Mouse (Mus musculus) left cerebral cortex, adult 8-10 months (tissue): ENCODE measurements around the gene Spp2. TPM values are rescaled to one million over a fixed set of nuclear protein-coding genes. Genes with fewer than 3 reads are reported as not detected.

ENCODE experiments used
- DNase-seq, 2 experiments: peaks; one replicate each; pipeline ENCODE4 v3.0.0; 2022; ENCODE audit warnings: low spot score in 2 of 2
- total RNA-seq, 4 experiments: library from RNA; stranded (reverse); gene quantifications; 2 replicates each; pipeline ENCODE4 v1.2.4; 2022

Gene Spp2
- total RNA-seq: not detected

DNA sequence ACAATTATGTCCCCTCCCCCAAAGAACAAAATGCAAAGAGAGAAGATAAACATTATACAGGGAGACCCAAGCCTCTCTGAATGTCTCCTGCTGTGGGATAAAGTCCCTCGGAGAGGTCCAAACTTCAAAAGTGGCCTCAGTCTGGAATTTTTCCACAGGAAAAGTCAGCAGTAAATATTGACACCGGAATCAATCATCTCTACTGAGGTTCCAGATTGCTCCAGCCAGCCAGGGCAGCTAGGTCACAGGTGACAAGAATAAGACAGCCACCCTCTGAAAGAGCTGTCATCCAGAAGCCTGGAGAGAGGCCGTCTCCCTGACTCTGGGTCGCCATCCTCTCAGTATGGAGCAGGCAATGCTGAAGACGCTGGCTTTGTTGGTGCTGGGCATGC lies at the start of gene Spp2:
Gene Spp2, plus strand, starts transcription at position 155 of the 392 bp plus-strand sequence.
- DNase-seq: no peak

DNA sequence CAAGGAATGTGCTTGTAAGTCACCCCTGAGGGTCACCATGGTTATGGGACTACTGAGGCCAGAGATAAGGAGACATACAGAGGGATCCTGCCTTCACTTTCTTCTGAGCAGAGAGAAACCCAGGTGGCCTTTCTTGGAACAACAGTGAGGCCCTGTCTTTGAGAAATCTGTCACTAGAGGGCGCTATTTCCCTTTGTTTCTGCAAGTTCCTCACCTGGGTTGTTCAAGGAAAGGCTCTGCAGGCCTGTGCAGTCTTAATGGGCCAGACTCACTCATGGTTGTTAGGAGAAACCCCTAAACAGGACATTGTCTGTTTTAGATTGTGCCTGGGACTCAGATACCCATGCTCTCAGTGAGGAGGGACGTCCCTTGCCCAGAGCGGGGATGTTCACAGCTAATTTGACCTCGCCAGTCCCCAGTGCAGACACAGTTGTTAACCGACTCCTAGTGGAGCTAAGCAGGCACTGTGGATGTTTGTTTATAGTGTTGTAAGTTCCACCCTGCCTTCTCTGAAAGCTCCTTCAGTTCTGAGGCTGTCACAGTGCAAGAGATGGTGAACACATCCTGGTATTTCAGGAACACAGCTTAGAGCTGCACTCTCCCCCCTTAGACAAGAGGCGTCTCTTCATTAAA lies 49.2 kb upstream of the Spp2 start:
- DNase-seq: peak; percentile 10 to 28

DNA sequence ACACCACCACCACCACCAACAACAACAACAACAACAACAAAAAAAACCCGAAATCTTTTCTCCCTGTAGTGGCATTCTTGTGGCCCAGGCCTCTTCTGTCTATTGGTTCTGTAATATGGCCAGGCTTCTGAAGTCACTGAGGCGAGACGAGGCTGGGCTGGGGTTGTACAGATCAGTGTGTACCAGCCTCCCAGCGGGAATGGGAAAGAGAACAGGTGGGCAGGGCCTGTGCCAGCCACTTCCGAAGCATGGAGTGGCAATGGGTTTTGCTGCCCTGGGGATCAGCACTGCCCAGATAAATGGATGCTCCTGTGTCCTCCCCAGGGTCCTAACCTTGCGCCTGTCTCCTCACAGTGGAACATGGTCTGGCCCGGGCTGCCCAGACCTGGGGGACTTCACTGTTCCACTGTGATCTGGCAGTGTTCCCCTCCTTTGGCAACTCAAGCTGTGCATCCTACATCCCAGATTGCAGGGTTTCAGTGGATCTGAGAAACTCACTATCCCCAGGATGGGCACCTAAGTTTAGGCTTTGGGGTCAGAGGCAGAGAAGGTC lies 48.6 kb upstream of the Spp2 start:
- DNase-seq: no peak

DNA sequence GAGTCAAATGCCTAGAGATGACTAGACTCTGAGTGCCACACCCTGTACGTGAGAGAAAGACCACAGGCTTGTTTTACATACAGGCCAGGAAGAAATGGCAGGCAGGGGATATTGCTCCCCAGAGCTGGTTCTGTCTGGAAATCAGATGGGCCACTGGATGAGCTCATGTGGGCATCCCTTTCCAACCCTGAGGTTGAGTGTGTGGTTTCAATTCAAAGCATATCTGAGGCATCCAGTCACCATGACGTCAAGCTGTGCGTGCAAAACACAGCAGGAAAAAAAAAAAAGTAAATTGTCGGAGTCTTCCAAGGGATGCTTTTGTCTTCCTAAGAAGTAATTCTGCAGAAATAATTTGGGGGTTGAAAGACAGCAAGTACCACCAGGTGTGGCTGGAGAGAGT lies 45.7 kb upstream of the Spp2 start:
- DNase-seq: no peak

DNA sequence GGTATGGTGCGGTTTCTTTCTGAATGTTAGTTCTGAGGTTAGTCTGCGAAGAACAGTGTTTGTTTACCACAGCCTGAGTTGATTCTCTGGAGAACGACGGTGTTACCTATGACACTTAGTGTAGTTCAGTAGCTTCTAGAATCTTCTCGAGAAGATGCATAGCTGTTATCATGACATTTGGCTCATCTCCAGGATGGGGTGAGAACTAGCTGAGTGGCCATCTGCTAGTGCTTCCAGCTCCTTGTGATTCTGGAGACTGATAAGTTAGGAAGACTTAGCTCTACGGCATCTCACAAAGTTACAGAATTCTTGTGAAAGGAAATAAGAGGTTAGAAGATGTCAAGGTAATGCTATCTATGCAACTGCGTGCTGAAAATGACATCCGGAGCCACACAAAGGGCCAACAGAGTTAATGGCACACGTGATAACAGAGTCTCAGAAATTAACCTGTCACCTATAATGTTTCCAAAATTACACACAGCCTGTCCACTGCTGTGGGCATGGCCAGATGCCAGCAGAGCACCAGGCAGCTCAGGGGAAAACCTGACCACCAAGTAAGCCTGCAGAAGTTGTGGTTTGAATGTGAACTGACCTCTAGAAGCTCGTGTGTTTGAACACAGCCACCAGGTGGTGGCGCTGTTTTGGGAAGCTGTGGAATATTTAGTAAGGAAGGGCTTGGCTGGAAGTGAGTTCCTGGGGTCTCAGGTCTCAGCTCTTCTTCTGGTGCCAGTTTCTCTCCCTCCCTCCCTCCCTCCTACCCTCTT lies 39.7 kb upstream of the Spp2 start:
- no peak for DNase-seq

DNA sequence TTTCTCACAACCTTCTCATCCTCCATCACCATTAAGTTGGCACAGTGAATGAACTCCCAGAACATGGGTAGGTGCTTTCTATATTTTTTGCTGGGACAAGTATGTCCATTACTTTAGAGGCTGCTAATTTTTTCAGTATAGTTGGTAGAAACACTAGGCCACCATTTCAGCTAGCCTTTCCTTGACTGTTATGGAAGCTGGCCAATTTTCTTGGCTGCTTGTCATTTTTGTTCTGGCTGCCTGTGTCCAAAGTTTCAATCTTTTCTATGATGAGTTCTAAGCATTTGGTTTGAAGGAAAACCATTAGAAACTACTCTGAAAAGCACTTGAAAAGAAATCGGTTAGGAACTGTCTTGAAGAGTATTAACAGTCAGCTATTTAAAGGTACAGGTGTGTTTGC lies 28.3 kb upstream of the Spp2 start:
- DNase-seq: no peak

DNA sequence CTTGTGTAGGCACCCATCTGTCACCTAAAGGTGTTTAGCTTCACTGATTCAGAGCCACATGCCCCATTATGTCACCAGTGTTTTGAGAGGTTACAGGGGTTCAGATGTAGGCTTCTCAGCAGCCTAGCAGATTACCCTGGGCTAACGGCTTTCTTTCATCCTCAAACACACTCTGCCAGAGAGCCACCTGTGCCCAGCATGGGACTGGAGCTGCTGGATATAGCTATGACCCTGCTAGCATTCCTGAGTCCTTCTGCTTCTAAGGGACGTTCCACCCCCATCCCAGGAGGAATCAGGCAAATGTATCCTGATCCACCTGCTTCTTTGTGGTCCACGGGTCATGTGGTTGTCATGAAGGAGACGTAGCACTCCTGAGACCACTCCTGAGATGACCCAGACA lies 15.1 kb upstream of the Spp2 start:
- no peak for DNase-seq

DNA sequence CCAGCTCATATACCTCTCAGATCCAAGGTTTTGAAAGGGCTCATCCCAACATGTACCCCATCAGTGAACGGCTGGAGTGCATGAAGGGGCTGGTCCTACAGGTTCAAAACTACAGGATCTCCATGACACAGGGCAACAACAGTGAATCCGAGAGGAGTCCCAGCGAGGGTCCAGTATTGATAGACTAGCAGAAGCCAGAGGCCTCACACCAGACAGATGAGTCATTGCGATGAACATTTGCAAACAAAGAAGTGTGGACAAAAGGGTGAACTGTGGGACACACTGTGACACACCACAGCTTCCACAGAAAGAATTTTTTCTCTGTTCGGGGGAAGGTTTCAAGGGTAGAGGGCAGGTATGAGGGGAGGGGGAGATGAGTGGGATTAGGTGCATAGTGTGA lies 13.4 kb upstream of the Spp2 start:
- DNase-seq: no peak

DNA sequence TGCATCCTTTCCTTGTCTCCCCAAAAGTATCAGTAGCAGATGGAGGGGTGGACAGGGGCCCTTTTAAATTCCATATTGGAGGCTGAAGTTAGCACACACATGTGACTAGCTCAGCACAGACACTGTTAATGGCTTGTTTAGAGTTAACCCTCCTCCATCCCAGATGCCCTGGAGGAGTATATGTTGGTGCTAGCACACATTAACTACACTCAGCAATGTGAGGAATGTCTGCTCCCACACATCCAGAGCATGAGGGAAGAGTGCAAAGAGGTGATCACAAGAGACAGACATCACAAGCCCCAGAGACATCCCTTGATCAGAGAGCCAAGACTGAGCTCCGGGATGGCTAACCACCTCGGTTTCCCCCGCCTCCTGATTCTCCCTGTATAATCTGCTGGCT lies 3.4 kb upstream of the Spp2 start:
- peak in 1 of 2 experiments; percentile 10 for DNase-seq

DNA sequence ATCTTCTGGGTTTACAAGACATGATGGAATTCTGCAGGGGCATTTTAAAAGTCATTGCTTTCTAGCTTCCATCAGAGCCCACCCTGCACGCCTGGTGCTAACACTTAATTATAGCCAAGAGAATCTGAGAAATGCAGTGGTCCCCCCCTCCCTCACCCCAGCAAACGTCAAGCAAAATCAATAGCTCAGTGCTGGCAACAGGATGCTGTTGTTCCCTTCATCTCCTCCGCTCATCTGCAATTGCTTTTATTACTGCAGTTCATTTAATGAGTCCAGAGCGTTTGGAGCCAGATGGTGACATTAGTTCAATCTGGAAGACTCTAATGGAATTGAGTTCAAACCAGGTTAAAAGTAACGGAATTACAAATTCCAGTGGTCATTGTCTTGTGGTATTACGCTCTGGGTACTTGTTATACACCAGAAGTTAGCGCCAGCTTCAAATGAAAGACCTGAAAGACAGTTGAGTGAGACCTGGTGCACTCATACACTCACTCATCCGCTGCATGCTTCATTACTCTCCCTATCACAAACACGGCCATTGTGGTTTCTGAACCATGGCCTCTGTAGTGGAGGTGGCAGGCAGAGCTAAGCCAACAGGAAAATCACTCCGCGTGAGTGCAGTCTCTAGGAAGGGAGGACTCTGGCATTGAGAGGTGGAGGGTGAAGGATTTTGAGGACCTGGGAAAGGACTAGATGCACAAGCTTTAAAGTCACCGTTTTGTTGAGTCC lies 519 bp upstream of the Spp2 start:
- DNase-seq: no peak

DNA sequence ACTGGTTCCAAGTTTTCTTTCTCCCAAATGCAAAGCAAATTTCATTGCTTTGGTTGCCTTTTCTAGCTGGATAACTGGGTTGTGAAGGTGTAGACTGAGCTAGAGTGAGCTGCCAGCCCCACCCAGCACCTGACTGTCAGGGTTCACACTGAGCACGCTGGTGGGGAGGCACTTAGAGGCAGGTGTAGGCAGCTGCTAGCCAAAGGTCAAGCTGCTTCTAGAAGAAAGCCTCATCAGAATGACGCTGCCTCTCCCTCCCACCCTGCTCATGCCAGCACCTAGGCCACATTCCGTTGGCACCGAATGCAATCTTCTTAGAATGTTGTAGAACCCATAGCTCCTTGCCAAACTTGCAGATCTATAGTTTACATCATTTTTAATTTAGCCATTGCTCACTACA lies 1.6 kb downstream of the Spp2 start:
- no peak for DNase-seq

DNA sequence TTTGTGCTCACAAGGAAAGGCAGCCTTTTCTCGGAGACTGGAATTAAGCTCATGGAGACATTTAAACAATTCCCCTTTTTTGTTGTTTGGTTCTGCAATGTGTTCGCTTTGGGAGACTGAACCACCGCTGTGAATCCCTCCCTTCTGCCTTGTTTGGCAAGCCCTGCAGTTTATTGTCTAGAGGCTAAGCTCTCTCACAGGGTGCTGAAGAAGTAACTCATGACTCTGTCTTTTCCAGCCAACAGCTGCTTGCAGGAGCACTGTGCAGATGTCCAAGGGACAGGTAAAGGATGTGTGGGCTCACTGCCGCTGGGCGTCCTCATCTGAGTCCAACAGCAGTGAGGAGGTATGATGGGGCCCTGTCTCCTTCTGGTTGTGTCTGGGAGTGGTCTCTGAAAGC lies 5.3 kb downstream of the Spp2 start:
- no peak for DNase-seq

DNA sequence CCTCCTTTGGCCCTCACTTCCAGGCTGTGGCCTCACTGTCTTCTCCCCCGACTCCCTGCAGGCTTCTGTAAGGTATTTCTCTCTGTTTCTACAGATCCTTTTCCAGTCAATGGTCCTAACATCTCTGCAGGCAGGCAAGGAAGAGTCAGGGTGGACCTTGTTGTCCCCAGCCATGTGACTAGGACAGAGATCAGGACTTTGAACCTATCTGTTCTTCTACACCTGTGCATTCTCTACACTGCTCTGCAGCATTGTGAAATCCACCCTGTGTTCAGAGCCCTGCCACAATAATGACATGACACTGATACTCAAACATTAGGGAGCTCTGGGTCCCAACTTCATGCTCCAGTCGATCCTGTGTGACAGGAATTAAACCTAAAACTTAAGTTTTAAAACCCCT lies 12.2 kb downstream of the Spp2 start:
- no peak for DNase-seq

DNA sequence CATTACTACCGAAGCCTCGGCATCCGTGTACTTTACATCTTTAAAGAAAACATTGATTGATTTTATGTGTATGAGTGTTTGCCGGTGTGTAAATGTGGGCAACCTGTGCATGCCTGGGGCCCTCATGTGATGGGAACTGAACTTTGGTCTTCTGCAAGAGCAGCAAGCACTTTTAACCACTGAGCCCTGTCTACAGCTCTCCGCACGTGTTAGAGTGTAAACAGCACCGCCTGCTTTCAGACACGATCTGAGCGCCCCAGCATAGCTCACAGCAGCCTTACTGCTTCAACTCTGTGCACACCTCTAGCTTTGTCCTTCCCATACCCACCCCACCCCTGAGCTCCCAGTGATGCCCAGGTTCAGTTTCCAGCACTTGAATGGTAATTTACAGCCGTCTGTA lies 15.3 kb downstream of the Spp2 start:
- no peak for DNase-seq

DNA sequence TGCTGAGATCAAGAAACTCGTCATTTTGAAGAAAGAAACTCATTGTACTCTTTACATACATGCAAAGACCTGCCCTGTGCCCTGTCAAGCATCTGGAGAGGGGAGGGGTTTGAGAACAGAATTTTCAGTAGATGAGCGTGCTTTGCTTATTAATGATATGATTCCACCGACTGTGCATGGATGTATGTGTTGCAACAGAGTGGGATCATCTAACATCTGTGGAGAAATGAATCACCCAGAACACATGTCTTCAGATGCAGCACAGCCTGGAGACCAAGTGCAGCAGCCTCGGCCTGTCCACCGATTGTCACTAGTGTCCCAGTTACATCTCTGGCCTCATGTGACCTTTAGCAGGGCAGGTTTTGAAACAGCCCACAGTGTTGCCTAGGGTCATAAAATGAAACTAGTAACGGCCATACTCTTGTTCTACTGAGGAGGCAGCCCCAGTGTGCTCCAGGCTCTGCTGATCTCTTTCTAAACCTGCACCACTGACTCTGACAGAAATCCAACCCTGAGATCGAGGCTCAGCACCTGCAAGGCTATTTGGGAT lies 16.2 kb downstream of the Spp2 start:
- DNase-seq: no peak

DNA sequence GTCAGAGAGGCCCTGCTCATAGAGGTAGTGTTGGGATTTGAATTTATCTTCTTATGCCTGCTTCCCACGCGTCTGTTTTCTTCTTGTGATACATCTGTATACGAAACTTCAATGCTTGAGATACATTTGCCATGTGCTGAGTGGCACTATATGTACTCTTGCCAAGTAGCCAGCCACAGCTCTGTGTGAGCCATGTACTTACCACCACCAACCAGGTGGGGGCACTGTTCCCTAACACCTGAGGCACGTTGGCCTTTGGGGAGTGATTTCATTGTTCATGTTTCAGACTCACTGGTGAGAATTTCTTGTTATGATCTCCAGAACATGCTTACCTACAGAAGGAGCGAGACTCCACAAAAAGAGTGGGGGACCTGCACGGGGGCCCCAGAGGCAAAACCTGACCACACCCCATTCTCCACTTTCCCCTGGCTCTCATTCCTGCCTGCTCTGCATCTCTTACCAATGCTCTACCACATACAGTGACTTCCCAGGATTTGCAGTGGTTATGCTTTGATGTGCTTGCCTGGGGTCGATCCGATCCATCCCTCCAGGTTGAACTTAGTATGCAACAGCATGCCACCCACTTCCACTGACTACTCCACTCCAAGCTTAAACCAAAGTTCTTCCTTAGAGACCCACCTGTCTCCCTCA lies 18.0 kb downstream of the Spp2 start:
- DNase-seq: peak; percentile 39 to 65

DNA sequence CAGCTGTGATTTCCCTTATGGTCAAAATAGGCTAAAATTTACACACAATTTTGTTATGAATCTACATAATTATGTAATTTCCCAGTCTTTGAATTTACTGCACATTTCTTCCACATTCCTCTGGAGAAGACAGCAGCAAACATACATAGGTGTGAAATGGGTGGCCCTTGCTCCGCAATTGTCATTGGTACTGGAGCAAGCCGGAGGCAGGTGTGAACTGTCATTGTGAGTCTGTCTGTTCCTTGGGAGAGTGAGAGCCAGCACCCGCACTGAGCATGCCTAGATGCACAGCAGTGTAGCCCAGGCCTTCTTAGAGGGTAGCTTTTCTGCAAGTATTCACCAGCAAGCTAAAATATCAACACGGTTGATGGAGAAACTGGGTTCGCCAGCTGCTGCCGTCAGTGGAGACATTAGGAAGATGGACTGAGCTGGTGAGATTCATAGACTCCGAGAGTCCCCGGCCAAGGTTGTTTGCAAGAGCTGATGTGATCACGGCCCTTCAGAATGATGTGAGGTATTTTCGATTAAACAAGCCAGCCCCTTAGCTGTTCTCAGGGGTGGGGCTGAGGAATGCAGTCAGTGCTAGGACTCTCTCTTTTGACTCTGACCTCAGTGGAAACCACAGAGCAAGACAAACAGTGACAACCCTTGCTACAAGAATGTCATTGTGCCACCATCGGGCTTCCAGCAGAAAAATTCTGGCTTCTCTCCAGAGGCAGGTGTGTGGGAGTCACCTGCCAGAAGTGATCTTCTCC lies 21.4 kb downstream of the Spp2 start:
- DNase-seq: peak in 1 of 2 experiments; percentile 27

DNA sequence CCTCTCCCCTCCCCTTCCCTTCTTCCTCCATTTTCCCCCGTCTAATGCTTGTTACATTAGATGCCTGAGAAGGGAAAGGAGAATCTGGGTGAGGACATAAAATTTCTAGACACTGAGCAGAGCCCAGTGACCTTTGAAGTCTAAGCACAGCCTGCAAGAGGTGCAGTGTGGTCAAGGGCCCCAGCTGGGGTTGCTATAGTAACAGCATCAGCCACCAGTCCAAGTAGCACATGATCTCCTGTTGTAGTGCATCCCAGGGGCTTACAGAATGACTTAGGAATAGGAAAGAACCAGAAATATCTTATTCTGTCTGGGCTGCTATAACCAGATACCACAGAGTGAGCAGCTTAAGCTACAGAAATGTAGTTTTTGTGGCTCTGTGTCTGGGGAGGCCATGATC lies 22.7 kb downstream of the Spp2 start:
- DNase-seq: no peak

DNA sequence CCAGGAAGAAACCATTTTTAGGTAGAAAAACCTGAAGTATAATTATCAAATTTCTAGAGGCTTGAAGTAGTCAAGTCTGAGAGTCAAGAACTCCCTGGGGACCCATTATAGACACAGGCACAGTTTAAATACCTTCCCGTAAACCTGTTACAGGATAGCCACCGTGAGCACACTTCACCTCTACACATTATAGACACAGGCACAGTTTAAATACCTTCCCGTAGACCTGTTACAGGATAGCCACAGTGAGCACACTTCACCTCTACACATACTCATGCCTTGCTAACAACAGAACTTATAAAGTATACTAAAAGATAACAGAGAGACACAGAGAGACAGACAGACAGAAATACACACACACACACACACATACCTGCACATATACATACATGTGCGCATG lies 24.5 kb downstream of the Spp2 start:
- DNase-seq: no peak

DNA sequence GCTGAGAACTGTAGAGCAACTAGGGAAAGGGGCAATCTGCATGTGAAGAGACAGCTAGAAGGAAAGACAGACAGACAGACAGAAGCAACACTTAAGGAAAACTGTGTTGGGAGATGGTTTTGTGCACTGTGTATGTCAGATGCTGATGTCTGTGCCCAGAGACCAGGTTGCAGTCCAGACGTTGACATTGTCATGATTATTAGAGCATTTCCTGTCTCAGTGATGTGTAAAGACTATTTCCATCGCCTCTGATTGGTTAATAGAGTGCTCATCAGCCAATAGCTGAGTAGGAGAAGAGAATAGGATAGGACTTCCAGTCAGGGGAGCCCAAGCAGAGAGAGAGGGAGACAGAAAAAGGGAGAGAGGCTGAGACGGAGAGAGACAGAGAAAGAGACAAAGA lies 25.8 kb downstream of the Spp2 start:
- DNase-seq: no peak
